Mouse (Mus musculus): Measurements from ENCODE around the gene Lkaaear1. TPM values are rescaled to one million over a fixed set of nuclear protein-coding genes. Genes with fewer than 3 reads are reported as not detected.
A peak's percentile ranks its signal among the peaks of the same experiment; 100 is the strongest.

Lkaaear1 gene
- total RNA-seq, 2 experiments from 2014 or later = not detected

- peak in 1 of 2 experiments; percentile 50 for DNase-seq (ENCODE audit: extremely low spot score in 1 of 2, low spot score in 2 of 2)
- intact Hi-C loops (cut with DNase I) = no loop called here
Measured at GRCm38 (mm10) chr2:181689466-181690160, 8.6 kb downstream of the Lkaaear1 start.

- intact Hi-C loops (cut with DNase I) = no loop called here
- DNase-seq (ENCODE audit: extremely low spot score in 1 of 2, low spot score in 2 of 2) = peak in 1 of 2 experiments; percentile 9
Measured at GRCm38 (mm10) chr2:181687586-181687985, 10.7 kb downstream of the Lkaaear1 start.

- DNase-seq (ENCODE audit: extremely low spot score in 1 of 2, low spot score in 2 of 2) = peak in 1 of 2 experiments; percentile 6
- intact Hi-C loops (cut with DNase I) = no loop called here
Measured at GRCm38 (mm10) chr2:181685686-181686085, 12.6 kb downstream of the Lkaaear1 start.

- intact Hi-C loops (cut with DNase I) = no loop called here
Measured at GRCm38 (mm10) chr2:181684713-181685112, 13.5 kb downstream of the Lkaaear1 start.

GRCm38 (mm10) chr2:181683381-181683780 lies 14.9 kb downstream of the Lkaaear1 start:
- intact Hi-C loops (cut with DNase I) = no loop called here
- peak in 1 of 2 experiments; percentile 23 for DNase-seq (ENCODE audit: extremely low spot score in 1 of 2, low spot score in 2 of 2)

More at GRCm38 (mm10) chr2:181684713-181685112, 13.5 kb downstream of the Lkaaear1 start:
- DNase-seq (ENCODE audit: extremely low spot score in 1 of 2, low spot score in 2 of 2) = peak in 1 of 2 experiments; percentile 9

GRCm38 (mm10) chr2:181681978-181682377 lies 16.3 kb downstream of the Lkaaear1 start:
- peak in 1 of 2 experiments; percentile 1 for DNase-seq (ENCODE audit: extremely low spot score in 1 of 2, low spot score in 2 of 2)
- intact Hi-C loops (cut with DNase I) = no loop called here

GRCm38 (mm10) chr2:181680716-181681117 lies 17.5 kb downstream of the Lkaaear1 start:
- intact Hi-C loops (cut with DNase I) = no loop called here
- peak in 1 of 2 experiments; percentile 40 for DNase-seq (ENCODE audit: extremely low spot score in 1 of 2, low spot score in 2 of 2)

- intact Hi-C loops (cut with DNase I) = loop anchor here (5.0 to 10.0 kb wide), 2 partner anchors 38 to 285 kb away; no protein-coding TSS in a partner anchor
- DNase-seq (ENCODE audit: extremely low spot score in 1 of 2, low spot score in 2 of 2) = peak; percentile 58 to 82
Measured at GRCm38 (mm10) chr2:181679951-181680715, 18.1 kb downstream of the Lkaaear1 start, which contains the start of gene Tcea2. Tcea2 (plus strand) TSS chr2:181680310.

- DNase-seq (ENCODE audit: extremely low spot score in 1 of 2, low spot score in 2 of 2) = peak; percentile 74 to 82
- intact Hi-C loops (cut with DNase I) = loop anchor here (5.0 to 10.0 kb wide), 2 partner anchors 36 to 284 kb away; no protein-coding TSS in a partner anchor
Measured at GRCm38 (mm10) chr2:181678780-181679179, 19.5 kb downstream of the Lkaaear1 start.

GRCm38 (mm10) chr2:181677755-181678098 lies 20.5 kb downstream of the Lkaaear1 start:
- no peak for DNase-seq (ENCODE audit: extremely low spot score in 1 of 2, low spot score in 2 of 2)
- intact Hi-C loops (cut with DNase I) = loop anchor here (5.0 to 10.0 kb wide), 2 partner anchors 35 to 283 kb away; no protein-coding TSS in a partner anchor

GRCm38 (mm10) chr2:181677096-181677754 lies 21.0 kb downstream of the Lkaaear1 start:
- intact Hi-C loops (cut with DNase I) = loop anchor here (5.0 to 10.0 kb wide), 2 partner anchors 35 to 282 kb away; no protein-coding TSS in a partner anchor

GRCm38 (mm10) chr2:181676424-181676823 lies 21.8 kb downstream of the Lkaaear1 start:
- intact Hi-C loops (cut with DNase I) = loop anchor here (5.0 to 10.0 kb wide), 2 partner anchors 34 to 282 kb away; no protein-coding TSS in a partner anchor
- DNase-seq (ENCODE audit: extremely low spot score in 1 of 2, low spot score in 2 of 2) = no peak

More at GRCm38 (mm10) chr2:181677096-181677754, 21.0 kb downstream of the Lkaaear1 start:
- DNase-seq (ENCODE audit: extremely low spot score in 1 of 2, low spot score in 2 of 2) = peak in 1 of 2 experiments; percentile 78

- DNase-seq (ENCODE audit: extremely low spot score in 1 of 2, low spot score in 2 of 2) = peak in 1 of 2 experiments; percentile 93
- intact Hi-C loops (cut with DNase I) = loop anchor here (5.0 to 10.0 kb wide), 2 partner anchors 33 to 281 kb away; no protein-coding TSS in a partner anchor
Measured at GRCm38 (mm10) chr2:181675454-181675853, 22.8 kb downstream of the Lkaaear1 start.

GRCm38 (mm10) chr2:181674934-181675333 lies 23.3 kb downstream of the Lkaaear1 start:
- intact Hi-C loops (cut with DNase I) = loop anchor here (5.0 to 10.0 kb wide), 2 partner anchors 33 to 280 kb away; no protein-coding TSS in a partner anchor
- no peak for DNase-seq (ENCODE audit: extremely low spot score in 1 of 2, low spot score in 2 of 2)

- intact Hi-C loops (cut with DNase I) = loop anchor here (10.0 kb wide), 1 partner anchor 279 kb away; no protein-coding TSS in a partner anchor
- peak in 1 of 2 experiments; percentile 62 for DNase-seq (ENCODE audit: extremely low spot score in 1 of 2, low spot score in 2 of 2)
Measured at GRCm38 (mm10) chr2:181673501-181673900, 24.7 kb downstream of the Lkaaear1 start.

- DNase-seq (ENCODE audit: extremely low spot score in 1 of 2, low spot score in 2 of 2) = no peak
- intact Hi-C loops (cut with DNase I) = loop anchor here (10.0 kb wide), 1 partner anchor 277 kb away; no protein-coding TSS in a partner anchor
Measured at GRCm38 (mm10) chr2:181671984-181672383, 26.3 kb downstream of the Lkaaear1 start.

- intact Hi-C loops (cut with DNase I) = loop anchor here (10.0 kb wide), 1 partner anchor 277 kb away; no protein-coding TSS in a partner anchor
Measured at GRCm38 (mm10) chr2:181671326-181671725, 26.9 kb downstream of the Lkaaear1 start, which contains the start of gene Sox18. Sox18 (minus strand) TSS chr2:181671640.

GRCm38 (mm10) chr2:181670913-181671311 lies 27.3 kb downstream of the Lkaaear1 start:
- intact Hi-C loops (cut with DNase I) = loop anchor here (10.0 kb wide), 1 partner anchor 276 kb away; no protein-coding TSS in a partner anchor
- DNase-seq (ENCODE audit: extremely low spot score in 1 of 2, low spot score in 2 of 2) = no peak

More at GRCm38 (mm10) chr2:181671326-181671725, 26.9 kb downstream of the Lkaaear1 start, which contains the start of gene Sox18:
- DNase-seq (ENCODE audit: extremely low spot score in 1 of 2, low spot score in 2 of 2) = peak in 1 of 2 experiments; percentile 75
